Mouse (Mus musculus) WW6 (cell line): Measurements from ENCODE around the gene Mboat1.
A peak's percentile ranks its signal among the peaks of the same experiment; 100 is the strongest.

Experiments used
- DNase-seq: peaks from one replicate; pipeline ENCODE4 v3.0.0-alpha.2; 2013; ENCODE audit warnings: low read depth, low spot score

The Mboat1 gene

GRCm38 (mm10) chr13:30250341-30250905, 114.1 kb downstream of the Mboat1 start:
- no peak for DNase-seq

DNA sequence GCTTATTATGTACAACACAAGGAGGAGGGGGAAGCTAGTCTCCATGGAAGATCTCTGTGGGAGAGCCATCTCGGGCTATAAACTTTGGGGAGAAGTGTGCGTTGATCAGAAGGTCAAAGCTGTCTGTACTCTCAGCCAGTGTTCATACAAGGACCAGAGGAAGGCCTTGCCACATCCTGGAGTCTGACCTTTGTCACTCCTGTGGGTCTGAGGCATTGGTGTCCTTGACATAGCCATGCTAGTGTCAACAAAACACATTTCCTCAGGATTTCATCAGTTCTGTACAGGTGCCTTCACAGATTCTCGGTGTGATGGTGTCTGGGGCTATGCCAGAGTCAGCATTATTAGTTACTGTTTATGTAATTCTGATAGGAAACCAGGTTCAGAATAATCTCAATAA, 115.1 kb downstream of the Mboat1 start:
- no peak for DNase-seq

DNA sequence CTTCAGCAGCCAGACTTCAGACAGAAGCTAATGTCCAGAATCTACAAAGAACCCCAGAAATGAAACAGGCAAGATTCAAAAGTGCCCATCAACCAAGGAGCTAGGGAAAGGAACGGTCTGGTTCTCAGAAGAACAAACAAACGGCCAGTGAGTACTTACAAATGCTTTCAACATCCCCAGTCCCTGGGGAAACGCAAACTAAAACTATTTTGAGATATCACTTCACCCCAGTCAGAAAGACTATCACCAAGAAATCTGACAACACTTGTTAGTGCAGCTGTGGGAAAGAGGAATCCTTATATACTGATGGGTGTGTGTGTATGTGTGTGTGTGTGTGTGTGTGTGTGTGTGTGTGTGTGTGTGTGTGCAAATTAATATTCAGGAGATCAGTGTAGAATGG, 116.4 kb downstream of the Mboat1 start:
- no peak for DNase-seq

DNA sequence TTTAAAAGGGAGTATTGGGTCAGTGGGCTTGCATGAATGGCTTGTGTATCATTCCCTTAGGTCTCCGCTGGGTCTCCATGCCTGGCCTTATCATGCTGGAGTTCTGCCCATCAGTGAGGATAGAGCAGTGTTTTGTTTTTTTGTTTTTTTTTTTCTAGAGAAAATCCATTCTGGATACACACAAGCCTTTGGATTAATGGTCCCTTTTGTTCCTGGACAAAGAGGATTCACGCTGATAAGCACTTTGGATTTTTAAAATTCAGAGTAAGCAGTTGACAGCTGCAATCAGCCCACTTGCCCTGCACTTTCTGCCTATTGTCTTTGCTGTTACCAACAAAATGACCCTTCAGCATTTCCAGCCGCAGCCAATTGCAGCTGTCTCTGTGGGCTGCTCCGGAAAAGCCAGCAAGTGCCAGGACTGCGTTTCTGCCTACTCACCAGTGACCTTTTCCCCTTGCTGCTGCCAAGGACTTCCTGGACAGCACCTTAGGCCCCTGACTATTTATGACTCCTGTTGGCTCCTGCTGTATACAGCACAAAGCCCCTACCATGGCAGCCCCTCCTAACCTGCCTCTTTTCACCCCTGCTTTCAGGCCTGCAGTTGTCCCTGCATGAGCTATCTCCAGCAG, 117.5 kb downstream of the Mboat1 start:
- no peak for DNase-seq

DNA sequence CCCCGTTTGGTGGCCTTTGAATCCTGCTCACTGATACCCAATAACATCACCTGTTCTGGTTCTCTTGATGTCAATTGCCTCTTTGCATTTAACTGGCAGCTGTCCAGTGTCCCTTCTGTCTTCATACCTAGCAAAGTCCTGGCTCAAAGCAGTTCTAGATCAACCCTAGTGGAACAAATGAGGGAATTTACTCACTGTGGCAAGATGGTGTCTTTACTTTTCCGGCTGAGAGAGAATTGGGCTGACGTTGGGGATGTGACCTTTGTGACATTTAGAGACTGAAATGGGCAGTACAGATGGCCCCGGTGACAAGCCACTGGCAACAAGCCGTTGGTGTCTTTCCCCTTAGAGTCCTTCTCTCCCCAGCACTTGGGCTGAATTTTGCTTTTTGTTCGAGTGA, 118.1 kb downstream of the Mboat1 start:
- no peak for DNase-seq

DNA sequence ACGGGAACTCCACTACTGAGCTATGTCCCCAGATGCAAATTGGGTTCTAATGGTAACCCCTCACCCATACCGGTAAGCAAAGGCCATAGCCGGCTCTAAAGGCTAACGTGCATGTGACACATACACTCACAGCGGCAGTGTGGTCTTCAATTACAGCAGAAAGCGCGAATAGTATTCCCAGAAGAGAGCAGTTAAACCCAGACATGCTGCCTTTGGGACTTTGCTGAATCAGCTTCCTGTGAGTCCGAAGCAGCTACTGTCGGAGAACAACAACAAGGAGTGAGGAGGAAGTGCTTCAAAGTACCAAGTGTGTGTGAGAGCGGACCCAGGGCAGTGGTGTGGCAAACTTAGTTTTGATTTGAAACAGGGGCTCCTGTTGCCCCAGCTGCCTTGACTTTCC, 122.5 kb downstream of the Mboat1 start:
- no peak for DNase-seq

DNA sequence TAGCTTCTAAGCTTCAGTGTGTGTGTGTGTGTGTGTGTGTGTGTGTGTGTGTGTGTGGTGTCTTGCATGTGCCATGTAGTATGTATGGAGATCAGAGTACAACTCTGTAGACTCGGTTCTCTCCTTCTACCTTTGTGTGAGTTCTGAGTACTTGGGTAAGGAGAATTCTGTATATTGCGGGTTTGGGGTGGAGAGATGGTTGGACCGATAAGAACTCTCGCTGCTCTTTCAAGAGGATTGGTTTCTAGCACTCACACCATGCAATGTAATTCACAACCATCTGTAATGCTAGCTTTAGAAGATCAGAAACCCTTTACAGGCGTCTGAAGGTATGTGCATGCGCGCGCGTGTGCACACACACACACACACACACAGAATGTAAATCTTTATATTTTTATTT, 123.0 kb downstream of the Mboat1 start:
- no peak for DNase-seq

- peak; percentile 60 for DNase-seq
Observed at GRCm38 (mm10) chr13:30259912-30260560, 123.7 kb downstream of the Mboat1 start.

DNA sequence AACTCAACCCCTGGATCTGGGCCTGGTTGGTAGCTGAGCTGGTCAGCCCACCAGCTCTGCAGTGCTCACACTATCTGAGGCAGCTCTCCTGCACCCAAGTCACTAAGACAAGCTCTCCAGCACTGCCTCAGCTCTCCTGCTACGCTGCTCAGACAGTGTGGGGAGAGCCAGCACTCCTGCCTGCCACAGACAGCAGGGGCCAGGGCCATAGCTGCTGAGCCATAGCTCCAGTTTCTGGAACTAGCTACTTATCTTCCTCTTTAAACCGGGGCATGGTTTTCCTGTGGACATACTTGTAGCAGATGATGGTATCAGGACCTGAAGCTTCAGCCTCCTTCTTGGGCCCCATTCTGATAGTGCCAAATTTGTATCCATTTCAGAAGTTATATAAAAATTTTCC, 127.4 kb downstream of the Mboat1 start:
- no peak for DNase-seq

GRCm38 (mm10) chr13:30264303-30264702, 128.0 kb downstream of the Mboat1 start:
- no peak for DNase-seq

- no peak for DNase-seq
Observed at GRCm38 (mm10) chr13:30264765-30265164, 128.5 kb downstream of the Mboat1 start.

DNA sequence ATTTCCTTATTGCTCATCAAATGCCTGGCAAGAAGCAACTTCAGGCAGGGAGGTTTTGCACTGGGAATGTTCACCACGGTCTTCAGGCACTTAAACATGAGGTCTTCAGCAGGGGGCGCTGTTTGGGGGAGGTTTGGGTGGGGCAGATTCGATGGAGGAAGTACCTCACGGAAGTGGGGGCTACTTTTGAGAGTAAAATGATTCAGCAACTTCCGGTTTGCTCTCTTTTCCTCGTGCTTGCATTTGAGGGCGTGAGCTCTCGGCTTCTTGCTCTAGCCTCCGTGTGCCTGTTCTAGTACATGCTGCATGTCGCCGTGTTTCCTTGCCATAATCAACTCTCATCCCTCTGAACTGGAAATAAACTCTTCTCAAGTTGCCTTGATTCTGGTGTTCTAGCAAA, 129.7 kb downstream of the Mboat1 start:
- DNase-seq = no peak

GRCm38 (mm10) chr13:30272040-30272686, 135.9 kb downstream of the Mboat1 start:
- DNase-seq = no peak
